Mouse (Mus musculus) lung, embryonic 14.5 days (tissue): Measurements from ENCODE around the gene Btnl10. TPM values are rescaled to one million over a fixed set of nuclear protein-coding genes. Genes with fewer than 3 reads are reported as not detected.
A peak's percentile ranks its signal among the peaks of the same experiment; 100 is the strongest.

Source experiments
- ATAC-seq: fragments of 200-750 bp; cut with Nextera tagmentation; 2 replicates; pipeline ENCODE4 v1.8.0; 2017; ENCODE audit warnings: mild to moderate bottlenecking, moderate TSS enrichment, moderate library complexity; ENCODE audit not compliant: insufficient read depth
- DNase-seq: peaks from one replicate; pipeline ENCODE4 v3.0.0-alpha.2; 2015
- H3K27ac ChIP-seq: fragments of 300-500 bp; sonication (generic); 2 replicates; pipeline ENCODE4 v1.5.1; 2014; ENCODE audit warnings: low read depth, mild to moderate bottlenecking, moderate library complexity
- H3K27me3 ChIP-seq: fragments of 300-500 bp; sonication (generic); 2 replicates; pipeline ENCODE4 v1.6.1; 2014; ENCODE audit warnings: low read length, control low read depth; ENCODE audit not compliant: insufficient read depth
- H3K36me3 ChIP-seq: fragments of 300-500 bp; sonication (generic); 2 replicates; pipeline ENCODE4 v1.6.1; 2014; ENCODE audit warnings: control low read depth; ENCODE audit not compliant: insufficient read depth
- H3K4me1 ChIP-seq: fragments of 300-500 bp; sonication (generic); 2 replicates; pipeline ENCODE4 v1.6.1; 2014; ENCODE audit warnings: antibody characterized with exemption, control low read depth; ENCODE audit not compliant: insufficient read depth
- H3K4me2 ChIP-seq: fragments of 300-500 bp; sonication (generic); 2 replicates; pipeline ENCODE4 v1.6.1; 2014; ENCODE audit warnings: mild to moderate bottlenecking
- H3K4me3 ChIP-seq: fragments of 300-500 bp; sonication (generic); 2 replicates; pipeline ENCODE4 v1.5.1; 2014; ENCODE audit warnings: low read depth, low read length
- H3K9ac ChIP-seq: fragments of 300-500 bp; sonication (generic); 2 replicates; pipeline ENCODE4 v1.6.1; 2014
- H3K9me3 ChIP-seq: fragments of 300-500 bp; sonication (generic); 2 replicates; pipeline ENCODE4 v1.6.1; 2016; ENCODE audit warnings: low read depth, low read length, control low read depth
- CTCF ChIP-seq: IDR thresholded peaks from 2 replicates; pipeline ENCODE4 v1.5.1; 2016; ENCODE audit warnings: antibody characterized with exemption, low read depth
- WGBS: fragments of 180-500 bp; shearing (Covaris S2); extraction: QIAGEN DNeasy Blood & Tissue Kit; methylation state at CpG from one replicate; pipeline ENCODE4 v1.1.7; 2014; 5-methylcytosine and 5-hydroxymethylcytosine counted together
- polyA plus RNA-seq: library from polyadenylated mRNA; unstranded; fragments of >200 nt; fragmentation: Nextera tagmentation; extraction: Ambion mirVana; gene quantifications from 2 replicates; pipeline ENCODE4 v1.2.1, GENCODE M21; 2014

Gene Btnl10
- polyA plus RNA-seq, 1 experiment from 2014 or later: not detected

GRCm38 (mm10) chr11:58954420-58955142 lies 36.9 kb downstream of the Btnl10 start, which contains the start of the genes Hist3h2a and Trim17:
TSS of gene Hist3h2a (plus strand) at chr11:58954685.
TSS of gene Trim17 (plus strand) at chr11:58954685.
- peak; percentile 69 for TF ChIP-seq CTCF
- Histone ChIP-seq H3K36me3 (peaks cover 8% of the 10 kb centered on the region; the same call in 1 of the 2 replicates), H3K9me3 (no peaks in the 10 kb centered on the region), H3K9ac (peak within 1 kb of the TSS; percentile 87), H3K27ac (peak within 1 kb of the TSS; percentile 100), H3K4me3 (peak within 1 kb of the TSS; percentile 53), H3K4me2 (peak within 1 kb of the TSS; percentile 85), H3K27me3 (peaks cover 20% of the 10 kb centered on the region), H3K4me1 (peaks cover 5% of the 10 kb centered on the region; the same call in 1 of the 2 replicates)
- peak; percentile 99 for DNase-seq
- ATAC-seq: peak; percentile 92
- WGBS: under 1% methylated on average over 49 of the region's 49 CpGs

GRCm38 (mm10) chr11:58955143-58955867 lies 37.6 kb downstream of the Btnl10 start:
- peak overlapping the region; percentile 53 for H3K4me3 ChIP-seq
- H3K36me3 ChIP-seq: peaks cover 8% of the 10 kb centered on the region; the same call in 1 of the 2 replicates
- WGBS: 0% methylated on average over 20 of the region's 20 CpGs
- peak overlapping the region; percentile 85 for H3K4me2 ChIP-seq
- no peaks in the 10 kb centered on the region for H3K9me3 ChIP-seq
- ATAC-seq: no peak; the same call in 1 of the 2 replicates
- DNase-seq: peak; percentile 65
- no peak for TF ChIP-seq CTCF
- H3K9ac ChIP-seq: peak overlapping the region; percentile 87
- peak overlapping the region; percentile 100 for H3K27ac ChIP-seq
- peaks cover 5% of the 10 kb centered on the region; the same call in 1 of the 2 replicates for H3K4me1 ChIP-seq
- peaks cover 14% of the 10 kb centered on the region for H3K27me3 ChIP-seq

- H3K4me2 ChIP-seq: peak overlapping the region; percentile 85
- peak overlapping the region; percentile 87 for H3K9ac ChIP-seq
- H3K27ac ChIP-seq: peak overlapping the region; percentile 100
- H3K36me3 ChIP-seq: peaks cover 8% of the 10 kb centered on the region; the same call in 1 of the 2 replicates
- H3K4me1 ChIP-seq: peaks cover 5% of the 10 kb centered on the region; the same call in 1 of the 2 replicates
- no peak for DNase-seq
- no peaks in the 10 kb centered on the region for H3K9me3 ChIP-seq
- H3K27me3 ChIP-seq: peaks cover 8% of the 10 kb centered on the region
- no peak for TF ChIP-seq CTCF
- H3K4me3 ChIP-seq: peak overlapping the region; percentile 53
- 17% methylated on average over 8 of the region's 8 CpGs for WGBS
- ATAC-seq: no peak
Measured at GRCm38 (mm10) chr11:58955868-58956257, 38.2 kb downstream of the Btnl10 start.

- Histone ChIP-seq H3K4me2 (peak overlapping the region; percentile 85; the same call in 1 of the 2 replicates), H3K27me3 (peaks cover 14% of the 10 kb centered on the region), H3K9me3 (peaks cover 5% of the 10 kb centered on the region; the same call in 1 of the 2 replicates), H3K36me3 (peaks cover 8% of the 10 kb centered on the region; the same call in 1 of the 2 replicates), H3K9ac (no peak overlapping the region), H3K4me1 (peaks cover 5% of the 10 kb centered on the region; the same call in 1 of the 2 replicates), H3K4me3 (no peak overlapping the region), H3K27ac (no peak overlapping the region)
- DNase-seq (no peak), ATAC-seq (no peak)
- 87% methylated on average over 5 of the region's 5 CpGs for WGBS
- no peak for TF ChIP-seq CTCF
Measured at GRCm38 (mm10) chr11:58957226-58957914, 39.7 kb downstream of the Btnl10 start.

- peaks cover 20% of the 10 kb centered on the region for H3K27me3 ChIP-seq
- TF ChIP-seq CTCF: no peak
- DNase-seq (no peak), ATAC-seq (no peak)
- peaks cover 5% of the 10 kb centered on the region; the same call in 1 of the 2 replicates for H3K9me3 ChIP-seq
- H3K9ac ChIP-seq: no peak overlapping the region
- peaks cover 5% of the 10 kb centered on the region; the same call in 1 of the 2 replicates for H3K4me1 ChIP-seq
- H3K4me3 ChIP-seq: no peak overlapping the region
- no peak overlapping the region for H3K27ac ChIP-seq
- no peak overlapping the region for H3K4me2 ChIP-seq
- WGBS: 86% methylated on average over 6 of the region's 6 CpGs
- H3K36me3 ChIP-seq: peaks cover 8% of the 10 kb centered on the region; the same call in 1 of the 2 replicates
Measured at GRCm38 (mm10) chr11:58958536-58958935, 40.8 kb downstream of the Btnl10 start.

GRCm38 (mm10) chr11:58959186-58959825 lies 41.6 kb downstream of the Btnl10 start:
- no peak overlapping the region for H3K27ac ChIP-seq
- H3K27me3 ChIP-seq: peaks cover 24% of the 10 kb centered on the region
- no peak for DNase-seq
- H3K9me3 ChIP-seq: peaks cover 5% of the 10 kb centered on the region; the same call in 1 of the 2 replicates
- ATAC-seq: no peak
- H3K9ac ChIP-seq: peak overlapping the region; percentile 41
- peaks cover 8% of the 10 kb centered on the region; the same call in 1 of the 2 replicates for H3K36me3 ChIP-seq
- peak overlapping the region; percentile 45 for H3K4me3 ChIP-seq
- TF ChIP-seq CTCF: no peak
- H3K4me2 ChIP-seq: peak overlapping the region; percentile 82
- 31% methylated on average over 15 of the region's 15 CpGs for WGBS
- H3K4me1 ChIP-seq: peaks cover 5% of the 10 kb centered on the region; the same call in 1 of the 2 replicates
